Mouse (Mus musculus) cortical plate, adult 2 months (tissue): ENCODE data around the gene Psmc5.

Source experiments
- CTCF ChIP-seq: fragments of 200-500 bp; IDR thresholded peaks from 2 replicates; pipeline ENCODE4 v1.5.1; 2011; ENCODE audit warnings: mild to moderate bottlenecking, control low read depth, low read length; ENCODE audit not compliant: insufficient read depth; ENCODE audit errors: extremely low read depth
- POLR2A ChIP-seq: fragments of 200-500 bp; IDR thresholded peaks from 2 replicates; pipeline ENCODE4 v1.6.1; 2011; ENCODE audit warnings: mild to moderate bottlenecking, low read length, control low read depth; ENCODE audit not compliant: insufficient read depth; ENCODE audit errors: extremely low read depth

DNA sequence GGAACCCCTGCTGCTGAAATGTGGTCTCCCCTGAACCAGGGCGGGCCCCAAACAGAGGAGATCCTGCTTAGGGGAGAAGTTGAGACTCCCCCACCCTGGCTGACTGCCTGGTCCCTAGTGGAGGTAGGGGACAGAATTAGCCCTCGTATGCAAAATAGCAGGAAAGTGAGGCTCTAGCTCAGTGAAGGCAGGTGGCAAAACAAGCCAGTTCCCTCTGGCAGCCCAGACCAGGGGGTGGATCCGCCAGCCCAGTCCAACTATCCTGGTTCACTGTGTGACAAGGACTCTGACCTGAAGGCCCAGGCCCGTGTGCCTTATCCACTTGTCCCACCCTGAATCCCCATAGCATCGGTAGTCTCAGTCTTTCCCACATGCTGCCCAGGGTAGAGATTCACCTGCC lies 54.2 kb downstream of the Psmc5 start:
- TF ChIP-seq CTCF (no peak), POLR2A (no peak)
